In the genomic region with DNA sequence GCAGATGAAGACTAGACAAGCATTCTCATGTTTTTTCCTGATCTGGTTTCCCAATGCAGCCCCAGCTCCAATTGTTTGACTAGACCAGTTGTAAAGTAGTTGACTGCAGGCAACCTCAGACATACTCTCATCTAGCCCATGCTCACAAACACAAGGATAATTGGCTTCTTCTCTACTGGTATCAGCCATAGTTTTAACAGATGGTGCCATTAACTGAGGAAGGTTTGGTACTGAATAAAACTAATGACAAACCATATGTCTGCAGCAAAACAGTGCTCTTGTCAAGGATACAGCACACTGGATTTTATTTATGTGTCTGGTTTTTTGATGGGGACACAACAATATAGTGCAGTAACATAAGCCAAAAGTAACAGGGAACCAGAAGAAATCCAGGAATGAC, we compare ENCODE assay signal across 28 mouse cellular contexts. TPM values are rescaled to one million over a fixed set of nuclear protein-coding genes. Genes with fewer than 3 reads are reported as not detected.
DNase-seq lines count a peak whose midpoint lies in the region; ATAC-seq lines count a peak whose summit lies in the region.
"Had no signal": no experiment of that assay in that cellular context is flagged by ENCODE, and none has a peak within 500 bp of the region (broad histone marks: within the 10 kb centered on the region; RNA-seq: fewer than 3 reads in every experiment).

No protein-coding gene starts in this region.

- no peaks in the 10 kb centered on the region for H3K9me3 ChIP-seq in forebrain, embryonic 13.5 days (replicated peaks)
- H3K9me3 ChIP-seq in forebrain, embryonic 12.5 days, result no peaks in the 10 kb centered on the region
- no peaks in the 10 kb centered on the region for H3K9me3 ChIP-seq in forebrain, embryonic 16.5 days (ENCODE audit: control insufficient read depth, low read length)
- H3K9me3 ChIP-seq in forebrain, embryonic 11.5 days (ENCODE audit: control insufficient read depth, low read length), result no peaks in the 10 kb centered on the region
- no peaks in the 10 kb centered on the region for H3K9me3 ChIP-seq in neural tube, embryonic 14.5 days (ENCODE audit: control insufficient read depth, low read length)
- H3K9me3 ChIP-seq: embryonic facial prominence, embryonic 10.5 days; embryonic facial prominence, embryonic 13.5 days; G1E; heart, embryonic 10.5 days; heart, embryonic 13.5 days; hindbrain, embryonic 12.5 days; hindbrain, embryonic 15.5 days had no signal

- H3K4me2 ChIP-seq in forebrain, embryonic 13.5 days, result no peak overlapping the region
- H3K4me2 ChIP-seq in forebrain, embryonic 12.5 days, result no peak overlapping the region
- H3K4me2 ChIP-seq in forebrain, embryonic 16.5 days (ENCODE audit: low read length), result no peak overlapping the region
- H3K4me2 ChIP-seq in forebrain, embryonic 11.5 days (ENCODE audit: low read depth, low read length, severe bottlenecking), result no peak overlapping the region
- H3K4me2 ChIP-seq in neural tube, embryonic 14.5 days (ENCODE audit: low read depth, low read length), result no peak overlapping the region
- H3K4me2 ChIP-seq: embryonic facial prominence, embryonic 13.5 days; heart, embryonic 13.5 days; hindbrain, embryonic 12.5 days; hindbrain, embryonic 15.5 days had no signal

- H3K9ac ChIP-seq in forebrain, embryonic 13.5 days, result no peak overlapping the region
- H3K9ac ChIP-seq in forebrain, embryonic 12.5 days, result no peak overlapping the region
- no peak overlapping the region for H3K9ac ChIP-seq in forebrain, embryonic 16.5 days (replicated peaks; ENCODE audit: low read depth, low read length)
- H3K9ac ChIP-seq in forebrain, embryonic 11.5 days (ENCODE audit: low read length), result no peak overlapping the region
- no peak overlapping the region for H3K9ac ChIP-seq in neural tube, embryonic 14.5 days (replicated peaks; ENCODE audit: low read depth, low read length)
- H3K9ac ChIP-seq: embryonic facial prominence, embryonic 13.5 days; heart, embryonic 13.5 days; hindbrain, embryonic 12.5 days; hindbrain, embryonic 15.5 days had no signal

- no peaks in the 10 kb centered on the region for H3K27me3 ChIP-seq in forebrain, embryonic 13.5 days
- no peaks in the 10 kb centered on the region for H3K27me3 ChIP-seq in forebrain, embryonic 12.5 days
- H3K27me3 ChIP-seq in forebrain, embryonic 16.5 days (replicated peaks; ENCODE audit: control insufficient read depth, insufficient read depth, low read length), result no peaks in the 10 kb centered on the region
- no peaks in the 10 kb centered on the region for H3K27me3 ChIP-seq in forebrain, embryonic 11.5 days (ENCODE audit: control insufficient read depth, insufficient read depth, low read length)
- H3K27me3 ChIP-seq in neural tube, embryonic 14.5 days (ENCODE audit: control insufficient read depth, insufficient read depth, low read length), result no peaks in the 10 kb centered on the region
- H3K27me3 ChIP-seq: CH12.LX; embryonic facial prominence, embryonic 13.5 days; heart, embryonic 13.5 days; hindbrain, embryonic 12.5 days; hindbrain, embryonic 15.5 days; Patski had no signal

- DNase-seq in forebrain, embryonic 11.5 days (ENCODE audit: low spot score), result no peak
- DNase-seq in neural tube, embryonic 10.5 days (ENCODE audit: extremely low spot score, low spot score), result no peak
- DNase-seq in adrenal gland, postnatal 25 days, result no peak
- DNase-seq: adrenal gland, postnatal 10 days; B cell, adult 2 months; cerebellum, adult 2 months; cerebellum, postnatal 10 days; cerebellum, postnatal 36 days; embryo, embryonic 11 days; gastrocnemius, adult 2 months; gastrocnemius, postnatal 14 days; heart, adult 18-20 months; kidney, adult 2 months had no signal

- ATAC-seq in forebrain, embryonic 13.5 days, result 0 out of 2 replicates have a peak, but pooled peaks have one; percentile 42
- no peak for ATAC-seq in forebrain, embryonic 12.5 days (ENCODE audit: low FRiP score)
- peak; percentile 58 for ATAC-seq in forebrain, embryonic 16.5 days
- no peak for ATAC-seq in forebrain, embryonic 11.5 days (replicated peaks; ENCODE audit: low FRiP score)
- 0 out of 2 replicates have a peak, but pooled peaks have one; percentile 31 for ATAC-seq in neural tube, embryonic 14.5 days (ENCODE audit: low read depth)
- ATAC-seq: intestine, postnatal 0 days; Patski had no signal

- H3K4me1 ChIP-seq in forebrain, embryonic 13.5 days, result peaks cover 21% of the 10 kb centered on the region
- peaks cover 3% of the 10 kb centered on the region for H3K4me1 ChIP-seq in forebrain, embryonic 12.5 days
- H3K4me1 ChIP-seq in forebrain, embryonic 16.5 days (replicated peaks; ENCODE audit: control insufficient read depth, insufficient read depth, low read length), result peaks cover 9% of the 10 kb centered on the region; the same call in 1 of the 2 replicates
- no peaks in the 10 kb centered on the region for H3K4me1 ChIP-seq in forebrain, embryonic 11.5 days (replicated peaks; ENCODE audit: control insufficient read depth, insufficient read depth, low read length)
- no peaks in the 10 kb centered on the region for H3K4me1 ChIP-seq in neural tube, embryonic 14.5 days (ENCODE audit: control insufficient read depth, insufficient read depth, low read length)
- H3K4me1 ChIP-seq: hindbrain, embryonic 12.5 days; hindbrain, embryonic 15.5 days had no signal

- H3K4me3 ChIP-seq in forebrain, embryonic 13.5 days, result no peak overlapping the region
- H3K4me3 ChIP-seq in forebrain, embryonic 12.5 days (replicated peaks), result no peak overlapping the region
- H3K4me3 ChIP-seq in forebrain, embryonic 16.5 days (replicated peaks; ENCODE audit: low read length), result no peak overlapping the region
- no peak overlapping the region for H3K4me3 ChIP-seq in forebrain, embryonic 11.5 days (ENCODE audit: low read depth, low read length)
- no peak overlapping the region for H3K4me3 ChIP-seq in neural tube, embryonic 14.5 days (ENCODE audit: low read depth, low read length)
- H3K4me3 ChIP-seq: embryonic facial prominence, embryonic 10.5 days; embryonic facial prominence, embryonic 13.5 days; erythroblast, embryonic 14.5 days; gastrocnemius, adult 2 months; heart, embryonic 10.5 days; heart, embryonic 13.5 days; hindbrain, embryonic 12.5 days; hindbrain, embryonic 15.5 days had no signal

- H3K36me3 ChIP-seq in forebrain, embryonic 13.5 days (ENCODE audit: poor library complexity, severe bottlenecking), result no peaks in the 10 kb centered on the region
- H3K36me3 ChIP-seq in forebrain, embryonic 12.5 days (replicated peaks), result no peaks in the 10 kb centered on the region
- H3K36me3 ChIP-seq in forebrain, embryonic 16.5 days (ENCODE audit: control insufficient read depth, insufficient read depth), result no peaks in the 10 kb centered on the region
- H3K36me3 ChIP-seq in forebrain, embryonic 11.5 days (ENCODE audit: control insufficient read depth, insufficient read depth, low read length), result no peaks in the 10 kb centered on the region
- H3K36me3 ChIP-seq in neural tube, embryonic 14.5 days (ENCODE audit: control insufficient read depth, insufficient read depth, low read length), result no peaks in the 10 kb centered on the region
- H3K36me3 ChIP-seq: embryonic facial prominence, embryonic 10.5 days; embryonic facial prominence, embryonic 13.5 days; heart, embryonic 10.5 days; heart, embryonic 13.5 days; hindbrain, embryonic 12.5 days; hindbrain, embryonic 15.5 days had no signal

- peak overlapping the region; percentile 36; the same call in 1 of the 2 replicates for H3K27ac ChIP-seq in forebrain, embryonic 13.5 days
- no peak overlapping the region for H3K27ac ChIP-seq in forebrain, embryonic 12.5 days
- H3K27ac ChIP-seq in forebrain, embryonic 16.5 days (ENCODE audit: low read length), result peak overlapping the region; percentile 53
- no peak overlapping the region for H3K27ac ChIP-seq in forebrain, embryonic 11.5 days (ENCODE audit: low read depth, low read length)
- no peak overlapping the region for H3K27ac ChIP-seq in neural tube, embryonic 14.5 days (ENCODE audit: low read depth, low read length)
- H3K27ac ChIP-seq: embryonic facial prominence, embryonic 10.5 days; embryonic facial prominence, embryonic 13.5 days; gastrocnemius, adult 2 months; heart, embryonic 10.5 days; heart, embryonic 13.5 days; hindbrain, embryonic 12.5 days; hindbrain, embryonic 15.5 days had no signal

RNA-seq across cellular contexts. Expression of a gene that starts 52.8 kb away (rescaled TPM):
- polyA plus RNA-seq in forebrain, embryonic 13.5 days (2015; fragmentation: Nextera tagmentation; extraction: Ambion mirVana), result 29.4 and 29.5 TPM in 2 replicates
- 33.9 and 37.2 TPM in 2 replicates for polyA plus RNA-seq in forebrain, embryonic 12.5 days (2016; fragmentation: Nextera tagmentation; extraction: Ambion mirVana)
- polyA plus RNA-seq in forebrain, embryonic 16.5 days (2015; fragmentation: Nextera tagmentation; extraction: Ambion mirVana), result 28.8 and 29.6 TPM in 2 replicates
- 37.5 and 38.9 TPM in 2 replicates for polyA plus RNA-seq in forebrain, embryonic 11.5 days (2014; fragmentation: Nextera tagmentation; extraction: Ambion mirVana)
- 21.1 and 24.0 TPM in 2 replicates for polyA plus RNA-seq in neural tube, embryonic 14.5 days (2014; fragmentation: Nextera tagmentation; extraction: Ambion mirVana)
- 28.9 and 31.8 TPM in 2 replicates for total RNA-seq in adrenal gland, postnatal 25 days (2021)

Comparison
In these comparisons a context has a peak if more than half of its experiments do, and no peak if none do; other contexts are left out.
1. ATAC-seq: peak in forebrain, embryonic 13.5 days (single experiment), forebrain, embryonic 16.5 days (single experiment) and neural tube, embryonic 14.5 days (single experiment); none in forebrain, embryonic 12.5 days (single experiment) and forebrain, embryonic 11.5 days (single experiment).
2. H3K27ac ChIP-seq: peak in forebrain, embryonic 13.5 days (single experiment) and forebrain, embryonic 16.5 days (single experiment); none in forebrain, embryonic 12.5 days (single experiment), forebrain, embryonic 11.5 days (single experiment) and neural tube, embryonic 14.5 days (single experiment).